Mouse (Mus musculus): ENCODE results near the gene Dlgap4. TPM values are rescaled to one million over a fixed set of nuclear protein-coding genes. Genes with fewer than 3 reads are reported as not detected.
"Not testable (repeated sequence)": the region's sequence is repeated elsewhere in the genome, so short reads cannot be mapped to it uniquely, and the experiment has no call there.

Gene Dlgap4
- polyA plus RNA-seq, 1 experiment from 2014 or later, result 78.6 TPM

DNA sequence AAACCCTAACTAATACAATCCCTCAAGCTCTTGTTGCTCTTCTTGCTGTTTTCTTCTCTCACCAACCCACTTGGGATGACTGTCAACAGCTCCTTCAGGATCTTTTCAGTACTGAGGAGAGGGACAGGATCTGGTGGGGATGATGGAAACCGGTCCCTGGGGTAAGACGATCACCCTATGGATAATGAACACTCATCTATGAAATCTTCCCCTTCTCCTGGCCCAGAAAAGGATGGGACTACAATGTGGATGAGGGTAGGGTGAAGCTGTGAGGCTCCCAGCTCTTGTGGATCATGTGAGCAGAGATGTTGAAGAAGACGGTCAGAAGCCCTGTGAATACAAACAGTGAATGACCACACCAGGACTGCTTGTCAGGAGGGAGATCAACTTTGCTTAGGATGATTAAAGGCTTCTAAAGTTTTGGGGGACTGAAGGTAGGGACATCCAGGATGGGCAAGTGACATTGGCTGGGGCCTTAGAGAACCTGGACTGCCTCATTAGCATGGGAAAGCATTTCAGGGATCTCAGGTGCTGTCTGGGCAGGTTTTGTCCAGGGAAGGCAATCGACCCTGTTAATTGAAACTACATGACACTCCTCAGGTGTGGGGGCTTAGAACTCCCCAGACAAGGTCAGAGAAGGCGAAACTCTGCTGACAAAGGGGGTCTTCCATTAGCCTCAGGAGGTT, 173.7 kb downstream of the Dlgap4 start:
- no peak for ATAC-seq (ENCODE audit: low FRiP score, low TSS enrichment)
- Histone ChIP-seq H3K27me3 (ENCODE audit: control insufficient read depth, insufficient read depth, low read length) (no peaks in the 10 kb centered on the region), H3K9ac (ENCODE audit: low read depth, low read length) (no peak overlapping the region), H3K36me3 (ENCODE audit: control insufficient read depth, insufficient read depth, low read length) (no peaks in the 10 kb centered on the region), H3K27ac (ENCODE audit: low read depth, low read length) (no peak overlapping the region), H3K4me3 (ENCODE audit: low read length) (no peak overlapping the region), H3K4me2 (replicated peaks; ENCODE audit: low read depth, low read length) (no peak overlapping the region), H3K4me1 (ENCODE audit: control insufficient read depth, insufficient read depth, low read length) (no peaks in the 10 kb centered on the region), H3K9me3 (ENCODE audit: control insufficient read depth, low read length) (peaks cover 9% of the 10 kb centered on the region)
- WGBS, result 89% methylated on average over 5 of the region's 5 CpGs

DNA sequence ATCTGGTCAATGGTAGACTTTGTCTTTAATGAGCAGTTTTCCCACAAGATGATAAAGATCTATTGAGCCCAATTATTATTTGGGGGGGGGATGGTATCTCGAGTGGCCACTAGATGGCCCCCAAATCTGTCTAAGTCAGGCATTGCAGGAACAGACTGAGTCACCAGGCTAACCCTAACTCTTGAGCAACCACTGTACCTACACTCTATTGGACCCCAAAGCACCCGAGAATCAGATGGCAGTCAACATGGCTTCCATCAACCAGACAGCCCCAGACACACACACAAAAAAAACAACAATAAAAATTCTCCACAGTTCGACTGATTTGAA, 174.2 kb downstream of the Dlgap4 start:
- Histone ChIP-seq H3K9ac (ENCODE audit: low read depth, low read length) (no peak overlapping the region), H3K9me3 (ENCODE audit: control insufficient read depth, low read length) (peaks cover 9% of the 10 kb centered on the region), H3K36me3 (ENCODE audit: control insufficient read depth, insufficient read depth, low read length) (no peaks in the 10 kb centered on the region), H3K4me2 (replicated peaks; ENCODE audit: low read depth, low read length) (no peak overlapping the region), H3K4me3 (ENCODE audit: low read length) (no peak overlapping the region), H3K27ac (ENCODE audit: low read depth, low read length) (no peak overlapping the region), H3K4me1 (ENCODE audit: control insufficient read depth, insufficient read depth, low read length) (no peaks in the 10 kb centered on the region), H3K27me3 (ENCODE audit: control insufficient read depth, insufficient read depth, low read length) (no peaks in the 10 kb centered on the region)
- 46% methylated on average over 3 of the region's 3 CpGs for WGBS
- no peak for ATAC-seq (ENCODE audit: low FRiP score, low TSS enrichment)

DNA sequence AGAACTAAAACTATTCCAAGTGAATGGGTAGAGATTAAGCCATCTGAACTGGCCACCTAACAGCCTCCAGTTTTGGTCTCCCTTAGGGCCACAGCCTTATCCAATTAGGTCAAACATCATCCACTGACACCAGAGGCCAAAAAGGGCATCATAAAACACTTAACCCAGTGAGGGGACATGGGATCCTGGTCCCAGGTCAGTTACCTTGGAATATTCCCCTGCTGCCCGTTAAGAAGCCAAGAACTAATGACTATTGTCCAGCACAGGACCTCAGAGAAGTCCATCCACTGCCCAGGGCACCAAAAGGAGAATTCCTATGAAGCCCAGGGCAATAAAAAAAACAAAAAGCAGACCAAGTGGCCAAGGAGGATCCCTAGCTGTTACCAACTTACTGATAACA, 175.3 kb downstream of the Dlgap4 start:
- Histone ChIP-seq H3K4me2 (replicated peaks; ENCODE audit: low read depth, low read length) (no peak overlapping the region), H3K4me3 (ENCODE audit: low read length) (no peak overlapping the region), H3K9me3 (ENCODE audit: control insufficient read depth, low read length) (peaks cover 9% of the 10 kb centered on the region), H3K4me1 (ENCODE audit: control insufficient read depth, insufficient read depth, low read length) (no peaks in the 10 kb centered on the region), H3K27ac (ENCODE audit: low read depth, low read length) (no peak overlapping the region), H3K27me3 (ENCODE audit: control insufficient read depth, insufficient read depth, low read length) (no peaks in the 10 kb centered on the region), H3K9ac (ENCODE audit: low read depth, low read length) (no peak overlapping the region), H3K36me3 (ENCODE audit: control insufficient read depth, insufficient read depth, low read length) (no peaks in the 10 kb centered on the region)
- WGBS, result 50% methylated on average over 1 of the region's 1 CpGs
- no peak for ATAC-seq (ENCODE audit: low FRiP score, low TSS enrichment)

DNA sequence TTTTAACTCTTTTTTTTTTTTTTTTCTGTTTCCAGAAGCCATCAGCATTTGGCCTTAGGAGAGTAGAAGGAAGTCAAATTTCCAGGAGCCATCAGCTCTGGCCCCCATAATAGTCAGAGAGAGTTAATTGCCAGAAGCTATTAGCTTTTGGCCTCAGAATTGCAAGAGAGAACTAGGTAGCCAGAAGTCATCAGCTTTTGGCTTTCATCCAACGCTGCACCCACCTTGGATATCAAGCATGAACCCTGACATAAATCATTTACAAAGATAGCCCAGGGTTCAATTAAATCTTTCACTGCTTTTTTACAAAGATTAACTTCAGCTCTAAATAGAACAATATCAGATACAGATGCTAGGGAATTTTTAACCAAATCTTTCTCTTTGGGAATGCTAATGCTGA, 185.0 kb downstream of the Dlgap4 start:
- Histone ChIP-seq H3K4me2 (replicated peaks; ENCODE audit: low read depth, low read length) (no peak overlapping the region), H3K9ac (ENCODE audit: low read depth, low read length) (no peak overlapping the region), H3K36me3 (ENCODE audit: control insufficient read depth, insufficient read depth, low read length) (no peaks in the 10 kb centered on the region), H3K27me3 (ENCODE audit: control insufficient read depth, insufficient read depth, low read length) (0 out of 2 replicates have a peak, but pooled peaks cover 4% of the 10 kb centered on the region), H3K9me3 (ENCODE audit: control insufficient read depth, low read length) (0 out of 2 replicates have a peak, but pooled peaks cover 3% of the 10 kb centered on the region), H3K4me1 (ENCODE audit: control insufficient read depth, insufficient read depth, low read length) (no peaks in the 10 kb centered on the region), H3K27ac (ENCODE audit: low read depth, low read length) (no peak overlapping the region), H3K4me3 (ENCODE audit: low read length) (no peak overlapping the region)
- 69% methylated on average over 1 of the region's 1 CpGs for WGBS
- no peak for ATAC-seq (ENCODE audit: low FRiP score, low TSS enrichment)

DNA sequence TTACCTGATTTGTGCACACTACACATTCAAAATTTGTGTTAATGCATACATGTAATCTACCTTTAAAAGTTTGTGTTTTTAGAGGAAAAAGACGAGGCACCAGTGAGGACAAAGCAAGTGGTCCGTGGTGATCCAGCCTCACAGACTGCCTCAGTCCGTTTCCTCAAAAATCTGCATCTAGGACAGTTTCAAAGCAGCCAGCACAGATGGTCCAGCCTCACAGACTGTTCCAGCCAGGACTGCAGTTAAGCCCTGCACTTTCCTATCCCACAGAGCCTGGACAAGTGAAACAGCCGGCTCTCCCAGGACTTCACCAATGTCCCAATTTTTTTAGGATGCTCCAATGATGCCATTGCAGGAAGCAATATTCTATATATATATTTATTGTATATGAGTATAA, 187.5 kb downstream of the Dlgap4 start:
- no peak overlapping the region for H3K27ac ChIP-seq (ENCODE audit: low read depth, low read length)
- H3K4me2 ChIP-seq (replicated peaks; ENCODE audit: low read depth, low read length), result no peak overlapping the region
- H3K9ac ChIP-seq (ENCODE audit: low read depth, low read length), result no peak overlapping the region
- no peak overlapping the region for H3K4me3 ChIP-seq (ENCODE audit: low read length)
- 0 out of 2 replicates have a peak, but pooled peaks cover 4% of the 10 kb centered on the region for H3K27me3 ChIP-seq (ENCODE audit: control insufficient read depth, insufficient read depth, low read length)
- WGBS, result 72% methylated on average over 4 of the region's 4 CpGs
- 0 out of 2 replicates have a peak, but pooled peaks cover 3% of the 10 kb centered on the region for H3K9me3 ChIP-seq (ENCODE audit: control insufficient read depth, low read length)
- no peaks in the 10 kb centered on the region for H3K4me1 ChIP-seq (ENCODE audit: control insufficient read depth, insufficient read depth, low read length)
- ATAC-seq (ENCODE audit: low FRiP score, low TSS enrichment), result no peak
- H3K36me3 ChIP-seq (ENCODE audit: control insufficient read depth, insufficient read depth, low read length), result no peaks in the 10 kb centered on the region

DNA sequence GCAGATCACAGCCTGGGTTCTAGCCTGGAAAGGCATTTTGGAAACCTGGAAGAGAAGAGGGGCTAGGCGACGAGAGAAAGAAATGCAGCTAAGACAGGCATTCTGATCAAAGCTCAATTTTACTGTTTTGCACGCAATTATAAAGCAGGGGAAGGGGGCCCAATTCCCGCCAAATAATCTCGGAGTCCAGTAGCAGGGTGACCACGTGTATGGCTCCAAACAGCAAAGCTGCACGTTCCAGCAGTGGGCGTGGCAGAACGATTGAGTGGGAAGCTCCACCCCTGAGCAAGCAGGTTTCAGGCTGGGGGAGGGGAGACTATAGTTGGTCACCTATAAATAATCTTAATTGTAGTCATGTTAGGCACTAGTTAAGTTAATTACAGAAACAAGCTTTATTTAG, 188.6 kb downstream of the Dlgap4 start:
- H3K9me3 ChIP-seq (ENCODE audit: control insufficient read depth, low read length); H3K27ac ChIP-seq (ENCODE audit: low read depth, low read length); H3K4me1 ChIP-seq (ENCODE audit: control insufficient read depth, insufficient read depth, low read length); H3K36me3 ChIP-seq (ENCODE audit: control insufficient read depth, insufficient read depth, low read length); H3K4me3 ChIP-seq (ENCODE audit: low read length); ATAC-seq (ENCODE audit: low FRiP score, low TSS enrichment); H3K4me2 ChIP-seq (replicated peaks; ENCODE audit: low read depth, low read length); H3K27me3 ChIP-seq (ENCODE audit: control insufficient read depth, insufficient read depth, low read length); H3K9ac ChIP-seq (ENCODE audit: low read depth, low read length): not testable (repeated sequence)
- WGBS, result 41% methylated on average over 9 of the region's 9 CpGs

DNA sequence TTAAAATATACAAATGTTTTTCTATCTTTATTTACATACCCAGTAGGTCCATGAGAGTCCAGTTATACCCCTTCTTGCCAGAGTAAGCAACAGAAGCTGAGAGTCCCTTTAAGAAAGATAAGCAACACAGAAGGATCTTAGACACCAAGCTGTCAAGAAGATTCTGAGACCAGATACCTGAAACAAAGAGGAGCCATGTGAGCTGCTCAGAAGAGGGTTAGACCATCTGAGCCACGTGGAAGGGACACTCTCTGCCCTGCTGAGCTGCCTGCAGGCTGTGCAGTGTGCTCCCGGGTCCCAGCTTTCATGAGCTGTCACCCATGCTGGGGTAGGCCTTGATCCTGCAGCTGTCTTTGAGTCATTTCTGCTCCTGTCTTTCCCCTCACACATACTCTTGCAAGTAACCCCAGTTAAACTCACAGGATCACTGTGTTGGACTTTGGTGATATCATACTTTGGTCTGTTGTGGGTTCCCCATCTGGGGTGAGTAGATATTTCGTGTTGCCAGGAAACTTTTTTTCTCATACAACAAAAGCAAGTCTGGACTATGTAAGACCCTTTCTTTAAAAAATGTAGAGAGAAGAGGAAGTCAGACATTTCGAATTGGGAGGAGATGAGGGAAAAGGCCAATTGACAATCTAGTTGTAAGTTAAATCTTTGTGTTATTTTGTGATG, 190.3 kb downstream of the Dlgap4 start:
- no peak for ATAC-seq (ENCODE audit: low FRiP score, low TSS enrichment)
- Histone ChIP-seq H3K4me2 (replicated peaks; ENCODE audit: low read depth, low read length) (no peak overlapping the region), H3K9ac (ENCODE audit: low read depth, low read length) (no peak overlapping the region), H3K4me1 (ENCODE audit: control insufficient read depth, insufficient read depth, low read length) (no peaks in the 10 kb centered on the region), H3K4me3 (ENCODE audit: low read length) (no peak overlapping the region), H3K27me3 (ENCODE audit: control insufficient read depth, insufficient read depth, low read length) (0 out of 2 replicates have a peak, but pooled peaks cover 4% of the 10 kb centered on the region), H3K36me3 (ENCODE audit: control insufficient read depth, insufficient read depth, low read length) (no peaks in the 10 kb centered on the region), H3K27ac (ENCODE audit: low read depth, low read length) (no peak overlapping the region), H3K9me3 (ENCODE audit: control insufficient read depth, low read length) (no peaks in the 10 kb centered on the region)
- 76% methylated on average over 4 of the region's 4 CpGs for WGBS

DNA sequence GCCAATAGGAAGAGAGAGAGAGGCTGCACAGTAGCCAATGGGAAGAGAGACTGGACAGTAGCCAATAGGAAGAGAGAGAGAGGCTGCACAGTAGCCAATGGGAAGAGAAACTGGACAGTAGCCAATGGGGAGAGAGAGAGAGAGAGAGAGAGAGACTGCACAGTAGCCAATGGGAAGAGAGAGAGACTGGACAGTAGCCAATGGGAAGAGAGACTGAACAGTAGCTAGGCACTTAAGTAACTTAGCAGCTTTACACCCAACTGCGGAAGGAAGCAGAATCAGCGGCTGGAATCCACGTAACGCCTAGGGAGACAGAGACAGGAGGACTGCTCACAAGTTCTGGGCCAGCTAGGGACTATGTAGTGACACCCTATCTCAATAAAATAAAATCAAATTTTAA, 191.1 kb downstream of the Dlgap4 start:
- H3K27ac ChIP-seq (ENCODE audit: low read depth, low read length), result no peak overlapping the region
- H3K27me3 ChIP-seq (ENCODE audit: control insufficient read depth, insufficient read depth, low read length), result 0 out of 2 replicates have a peak, but pooled peaks cover 4% of the 10 kb centered on the region
- no peak overlapping the region for H3K4me2 ChIP-seq (replicated peaks; ENCODE audit: low read depth, low read length)
- H3K9ac ChIP-seq (ENCODE audit: low read depth, low read length), result no peak overlapping the region
- no peaks in the 10 kb centered on the region for H3K4me1 ChIP-seq (ENCODE audit: control insufficient read depth, insufficient read depth, low read length)
- no peak for ATAC-seq (ENCODE audit: low FRiP score, low TSS enrichment)
- H3K9me3 ChIP-seq (ENCODE audit: control insufficient read depth, low read length), result no peaks in the 10 kb centered on the region
- WGBS, result 94% methylated on average over 4 of the region's 4 CpGs
- no peaks in the 10 kb centered on the region for H3K36me3 ChIP-seq (ENCODE audit: control insufficient read depth, insufficient read depth, low read length)
- H3K4me3 ChIP-seq (ENCODE audit: low read length), result no peak overlapping the region

DNA sequence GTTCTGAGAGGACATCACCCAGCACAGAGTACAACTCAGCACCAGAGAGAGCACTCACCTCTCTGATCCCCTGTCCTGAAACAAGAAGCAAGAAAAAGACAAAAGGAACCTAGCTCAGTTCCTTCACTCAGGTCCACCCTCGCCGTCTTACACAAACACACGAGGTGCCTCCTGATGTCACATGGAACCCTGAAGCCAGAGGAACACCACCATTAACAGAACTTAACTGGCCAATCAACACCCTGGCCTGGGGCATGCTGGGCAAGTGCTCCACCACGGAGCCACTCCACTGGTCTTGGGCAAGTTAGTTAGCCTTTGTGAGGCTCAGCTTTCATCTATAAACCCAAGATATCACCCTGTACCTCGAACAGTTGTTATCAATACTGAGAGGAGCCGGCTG, 193.4 kb downstream of the Dlgap4 start:
- Histone ChIP-seq H3K9ac (ENCODE audit: low read depth, low read length) (no peak overlapping the region), H3K9me3 (ENCODE audit: control insufficient read depth, low read length) (no peaks in the 10 kb centered on the region), H3K27me3 (ENCODE audit: control insufficient read depth, insufficient read depth, low read length) (0 out of 2 replicates have a peak, but pooled peaks cover 4% of the 10 kb centered on the region), H3K36me3 (ENCODE audit: control insufficient read depth, insufficient read depth, low read length) (no peaks in the 10 kb centered on the region), H3K27ac (ENCODE audit: low read depth, low read length) (no peak overlapping the region), H3K4me1 (ENCODE audit: control insufficient read depth, insufficient read depth, low read length) (no peaks in the 10 kb centered on the region), H3K4me2 (replicated peaks; ENCODE audit: low read depth, low read length) (no peak overlapping the region), H3K4me3 (ENCODE audit: low read length) (no peak overlapping the region)
- WGBS, result 71% methylated on average over 6 of the region's 6 CpGs
- no peak for ATAC-seq (ENCODE audit: low FRiP score, low TSS enrichment)
